In the genomic region with DNA sequence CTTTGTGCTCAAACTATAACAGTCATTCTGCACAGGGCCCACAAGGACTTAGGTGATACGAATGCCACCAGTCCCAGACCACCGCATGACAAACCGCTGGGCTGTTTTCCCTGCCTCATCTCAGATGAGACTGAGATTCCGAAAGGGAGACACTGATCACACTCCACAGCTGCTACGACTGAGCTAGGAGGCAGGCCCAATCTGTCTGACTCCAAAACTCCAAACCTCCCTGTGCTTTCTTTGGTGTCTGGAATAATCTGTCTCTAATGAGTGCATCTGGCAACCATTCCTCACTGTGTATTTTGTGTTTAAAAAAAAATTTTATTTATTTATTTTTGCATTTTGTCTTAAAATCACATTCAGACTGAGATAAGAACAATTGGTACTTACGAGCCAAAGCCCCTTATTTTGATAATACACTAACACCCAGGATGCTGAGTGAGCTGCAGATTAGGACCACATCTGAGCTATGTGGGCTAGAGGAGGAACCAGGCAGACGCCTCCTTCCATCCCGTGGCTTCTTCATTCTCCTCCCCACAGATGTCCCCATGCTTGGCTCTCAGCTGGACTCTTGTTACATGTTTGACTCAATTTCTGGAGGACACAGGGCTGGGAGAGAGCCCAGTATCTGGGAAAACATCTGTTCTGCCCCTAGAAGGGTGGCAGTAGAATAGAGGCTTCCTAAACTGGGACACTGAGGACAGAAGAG, we compare ENCODE assay signal across 16 mouse cellular contexts.
DNase-seq lines count a peak whose midpoint lies in the region; ATAC-seq lines count a peak whose summit lies in the region.
"Had no signal": no experiment of that assay in that cellular context is flagged by ENCODE, and none has a peak within 500 bp of the region (broad histone marks: within the 10 kb centered on the region; RNA-seq: fewer than 3 reads in every experiment).

No protein-coding gene starts in this region.

- peak; percentile 49; the same call in 1 of the 2 replicates for ATAC-seq in forebrain, embryonic 16.5 days
- no peak for ATAC-seq in forebrain, embryonic 11.5 days (replicated peaks; ENCODE audit: low FRiP score)
- ATAC-seq: forebrain, embryonic 14.5 days had no signal

- H3K4me1 ChIP-seq in forebrain, embryonic 16.5 days (replicated peaks; ENCODE audit: control insufficient read depth, insufficient read depth, low read length), result peaks cover 5% of the 10 kb centered on the region
- no peaks in the 10 kb centered on the region for H3K4me1 ChIP-seq in forebrain, embryonic 11.5 days (replicated peaks; ENCODE audit: control insufficient read depth, insufficient read depth, low read length)

- H3K4me3 ChIP-seq in forebrain, embryonic 16.5 days (replicated peaks; ENCODE audit: low read length), result no peak overlapping the region
- H3K4me3 ChIP-seq in forebrain, embryonic 11.5 days (ENCODE audit: low read depth, low read length), result no peak overlapping the region
- H3K4me3 ChIP-seq: embryonic facial prominence, embryonic 12.5 days; heart, adult 2 months; heart, embryonic 15.5 days had no signal

- no peaks in the 10 kb centered on the region for H3K27me3 ChIP-seq in forebrain, embryonic 16.5 days (replicated peaks; ENCODE audit: control insufficient read depth, insufficient read depth, low read length)
- H3K27me3 ChIP-seq in forebrain, embryonic 11.5 days (ENCODE audit: control insufficient read depth, insufficient read depth, low read length), result peaks cover 7% of the 10 kb centered on the region; the same call in 1 of the 2 replicates
- H3K27me3 ChIP-seq: heart, embryonic 15.5 days had no signal

- H3K9me3 ChIP-seq in forebrain, embryonic 16.5 days (ENCODE audit: control insufficient read depth, low read length), result no peaks in the 10 kb centered on the region
- H3K9me3 ChIP-seq in forebrain, embryonic 11.5 days (ENCODE audit: control insufficient read depth, low read length), result no peaks in the 10 kb centered on the region
- H3K9me3 ChIP-seq: embryonic facial prominence, embryonic 12.5 days; heart, embryonic 15.5 days had no signal

- 75% methylated on average over 8 of the region's 8 CpGs for WGBS in forebrain, embryonic 16.5 days
- WGBS in forebrain, embryonic 11.5 days, result 82% methylated on average over 8 of the region's 8 CpGs

- H3K9ac ChIP-seq in forebrain, embryonic 16.5 days (replicated peaks; ENCODE audit: low read depth, low read length), result no peak overlapping the region
- H3K9ac ChIP-seq in forebrain, embryonic 11.5 days (ENCODE audit: low read length), result no peak overlapping the region
- H3K9ac ChIP-seq: embryonic facial prominence, embryonic 12.5 days; heart, embryonic 15.5 days had no signal

- no peak for DNase-seq in forebrain, embryonic 11.5 days (ENCODE audit: low spot score)
- peak; percentile 36 for DNase-seq in layer of hippocampus, adult 9-11 months
- DNase-seq in layer of hippocampus, adult 9-10 months (ENCODE audit: low spot score), result no peak
- DNase-seq in lung, postnatal 10 days, result peak; percentile 17
- DNase-seq in lung, postnatal 14 days, result no peak
- no peak for DNase-seq in layer of hippocampus, adult 8-10 months (ENCODE audit: low spot score in 2 of 2)
- DNase-seq: cerebellum, adult 11-12 months; cerebellum, adult 9-10 months; cerebellum, postnatal 25 days; gastrocnemius, postnatal 14 days; heart, adult 2 months had no signal

- H3K4me2 ChIP-seq in forebrain, embryonic 16.5 days (ENCODE audit: low read length), result no peak overlapping the region
- H3K4me2 ChIP-seq in forebrain, embryonic 11.5 days (ENCODE audit: low read depth, low read length, severe bottlenecking), result no peak overlapping the region
- H3K4me2 ChIP-seq: embryonic facial prominence, embryonic 12.5 days; heart, embryonic 11.5 days; heart, embryonic 15.5 days had no signal

- no peak overlapping the region for H3K27ac ChIP-seq in forebrain, embryonic 16.5 days (ENCODE audit: low read length)
- H3K27ac ChIP-seq in forebrain, embryonic 11.5 days (ENCODE audit: low read depth, low read length), result no peak overlapping the region
- H3K27ac ChIP-seq: embryonic facial prominence, embryonic 12.5 days; heart, adult 2 months; heart, embryonic 15.5 days had no signal

- H3K36me3 ChIP-seq in forebrain, embryonic 16.5 days (ENCODE audit: control insufficient read depth, insufficient read depth), result no peaks in the 10 kb centered on the region
- H3K36me3 ChIP-seq in forebrain, embryonic 11.5 days (ENCODE audit: control insufficient read depth, insufficient read depth, low read length), result no peaks in the 10 kb centered on the region
- H3K36me3 ChIP-seq: embryonic facial prominence, embryonic 12.5 days; heart, embryonic 15.5 days had no signal

Comparison
In these comparisons a context has a peak if more than half of its experiments do, and no peak if none do; other contexts are left out.
1. DNase-seq: peak in layer of hippocampus, adult 9-11 months (single experiment) and lung, postnatal 10 days (single experiment); none in forebrain, embryonic 11.5 days (single experiment), layer of hippocampus, adult 9-10 months (single experiment), lung, postnatal 14 days (single experiment) and layer of hippocampus, adult 8-10 months (0 of 2).